Mouse (Mus musculus): ENCODE results near the gene Zxdb. TPM values are rescaled to one million over a fixed set of nuclear protein-coding genes. Genes with fewer than 3 reads are reported as not detected.
"Not testable (repeated sequence)": the region's sequence is repeated elsewhere in the genome, so short reads cannot be mapped to it uniquely, and the experiment has no call there.

Zxdb gene
- 1.3 and 1.5 TPM in 2 replicates for polyA plus RNA-seq (2015; fragmentation: Nextera tagmentation; extraction: Ambion mirVana)

GRCm38 (mm10) chrX:94724192-94724971, at the start of gene Zxdb:
TSS of gene Zxdb (plus strand) at chrX:94724569.
- WGBS, result no CpG with 5 or more reads among the region's 60 CpGs
- ATAC-seq, result peak; percentile 81
- H3K36me3 ChIP-seq (ENCODE audit: poor library complexity, severe bottlenecking), result not testable (repeated sequence)

DNA sequence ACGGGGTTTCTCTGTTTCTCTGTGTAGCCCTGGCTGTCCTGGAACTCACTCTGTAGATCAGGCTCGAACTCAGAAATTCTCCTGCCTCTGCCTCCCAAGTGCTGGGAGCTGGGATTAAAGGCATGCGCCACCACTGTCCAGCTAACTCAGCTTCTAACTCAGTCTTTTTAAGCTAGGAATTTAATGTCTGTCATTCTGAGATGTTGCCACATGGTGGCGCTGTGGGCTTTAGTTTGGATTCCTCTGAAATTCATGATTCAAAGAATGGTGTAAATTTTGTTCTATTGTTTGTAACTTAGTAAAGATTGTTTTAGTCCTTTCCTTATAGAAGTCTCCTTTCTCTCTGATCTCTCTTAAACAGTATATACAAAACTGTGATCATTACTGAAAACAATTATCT, 49.4 kb upstream of the Zxdb start:
- H3K4me1 ChIP-seq, result no peaks in the 10 kb centered on the region
- H3K27ac ChIP-seq, result no peak overlapping the region
- H3K9me3 ChIP-seq (replicated peaks), result no peaks in the 10 kb centered on the region
- no peaks in the 10 kb centered on the region for H3K36me3 ChIP-seq (ENCODE audit: poor library complexity, severe bottlenecking)
- 44% methylated on average over 4 of the region's 4 CpGs for WGBS
- no peak overlapping the region for H3K4me2 ChIP-seq
- ATAC-seq, result no peak
- H3K9ac ChIP-seq, result no peak overlapping the region
- no peaks in the 10 kb centered on the region for H3K27me3 ChIP-seq
- no peak overlapping the region for H3K4me3 ChIP-seq

More at GRCm38 (mm10) chrX:94724192-94724971, at the start of gene Zxdb:
- H3K9ac ChIP-seq; H3K4me2 ChIP-seq; H3K4me1 ChIP-seq; H3K27ac ChIP-seq; H3K27me3 ChIP-seq; H3K9me3 ChIP-seq (replicated peaks): not testable (repeated sequence)
- H3K4me3 ChIP-seq, result peak within 1 kb of the TSS; percentile 29

DNA sequence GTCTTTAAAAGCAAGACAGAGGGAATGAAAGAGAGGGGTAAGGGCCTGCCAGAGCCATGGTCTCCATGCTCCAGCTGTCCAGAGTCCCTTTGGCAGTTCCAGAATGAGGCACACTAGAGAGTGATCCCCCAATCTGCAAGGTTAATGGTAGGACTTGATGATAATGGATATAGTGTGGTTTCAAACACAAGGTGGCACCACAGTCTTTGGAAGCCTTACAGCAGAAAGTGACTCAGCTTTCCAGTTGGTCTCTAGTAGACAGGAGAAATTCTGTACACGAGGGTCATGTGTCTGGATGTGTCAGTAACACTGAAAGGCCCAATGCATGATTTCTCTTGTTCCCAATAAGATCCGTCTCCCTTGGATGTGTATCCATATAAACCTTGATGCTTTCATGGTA, 42.8 kb upstream of the Zxdb start:
- not testable (repeated sequence) for ATAC-seq; H3K4me2 ChIP-seq; H3K27me3 ChIP-seq; H3K4me1 ChIP-seq; H3K9me3 ChIP-seq (replicated peaks); H3K4me3 ChIP-seq; H3K36me3 ChIP-seq (ENCODE audit: poor library complexity, severe bottlenecking); H3K9ac ChIP-seq; H3K27ac ChIP-seq
- WGBS, result no CpG with 5 or more reads among the region's 2 CpGs

DNA sequence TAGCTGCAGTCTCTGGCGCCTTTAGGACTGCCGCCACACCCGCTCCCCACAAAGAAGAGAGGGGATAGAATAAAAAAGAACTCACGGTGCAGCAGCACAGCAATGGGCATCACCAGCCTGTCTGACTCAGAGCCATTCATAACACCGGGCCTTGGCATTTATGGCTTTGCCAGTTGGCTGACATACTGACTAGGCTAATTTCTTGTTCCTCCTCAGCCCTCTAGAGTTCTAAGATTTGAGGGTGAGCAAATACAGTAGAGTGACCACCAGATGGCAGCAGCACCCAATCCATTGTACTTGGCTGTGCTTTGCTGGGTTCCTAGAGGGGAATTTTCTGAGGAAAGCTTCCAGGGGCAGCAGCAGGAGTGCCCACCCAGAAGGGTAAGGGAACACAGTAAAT, 34.8 kb upstream of the Zxdb start:
- not testable (repeated sequence) for H3K4me3 ChIP-seq; H3K27me3 ChIP-seq; H3K9ac ChIP-seq; H3K9me3 ChIP-seq (replicated peaks); H3K27ac ChIP-seq; H3K36me3 ChIP-seq (ENCODE audit: poor library complexity, severe bottlenecking); H3K4me2 ChIP-seq; H3K4me1 ChIP-seq
- peak; percentile 88 for ATAC-seq
- WGBS, result 86% methylated on average over 5 of the region's 5 CpGs

- not testable (repeated sequence) for H3K9ac ChIP-seq; H3K27me3 ChIP-seq; H3K27ac ChIP-seq; H3K4me3 ChIP-seq; H3K9me3 ChIP-seq (replicated peaks); H3K4me2 ChIP-seq; H3K36me3 ChIP-seq (ENCODE audit: poor library complexity, severe bottlenecking); H3K4me1 ChIP-seq; ATAC-seq
- WGBS, result 95% methylated on average over 7 of the region's 7 CpGs
These were observed 17.7 kb upstream of the Zxdb start for GRCm38 (mm10) chrX:94706676-94707075.

GRCm38 (mm10) chrX:94709752-94710151, 14.6 kb upstream of the Zxdb start:
- not testable (repeated sequence) for H3K4me1 ChIP-seq; H3K36me3 ChIP-seq (ENCODE audit: poor library complexity, severe bottlenecking); H3K9ac ChIP-seq; H3K27me3 ChIP-seq; H3K27ac ChIP-seq; ATAC-seq; H3K4me3 ChIP-seq; H3K4me2 ChIP-seq; H3K9me3 ChIP-seq (replicated peaks)
- no CpG with 5 or more reads among the region's 3 CpGs for WGBS

DNA sequence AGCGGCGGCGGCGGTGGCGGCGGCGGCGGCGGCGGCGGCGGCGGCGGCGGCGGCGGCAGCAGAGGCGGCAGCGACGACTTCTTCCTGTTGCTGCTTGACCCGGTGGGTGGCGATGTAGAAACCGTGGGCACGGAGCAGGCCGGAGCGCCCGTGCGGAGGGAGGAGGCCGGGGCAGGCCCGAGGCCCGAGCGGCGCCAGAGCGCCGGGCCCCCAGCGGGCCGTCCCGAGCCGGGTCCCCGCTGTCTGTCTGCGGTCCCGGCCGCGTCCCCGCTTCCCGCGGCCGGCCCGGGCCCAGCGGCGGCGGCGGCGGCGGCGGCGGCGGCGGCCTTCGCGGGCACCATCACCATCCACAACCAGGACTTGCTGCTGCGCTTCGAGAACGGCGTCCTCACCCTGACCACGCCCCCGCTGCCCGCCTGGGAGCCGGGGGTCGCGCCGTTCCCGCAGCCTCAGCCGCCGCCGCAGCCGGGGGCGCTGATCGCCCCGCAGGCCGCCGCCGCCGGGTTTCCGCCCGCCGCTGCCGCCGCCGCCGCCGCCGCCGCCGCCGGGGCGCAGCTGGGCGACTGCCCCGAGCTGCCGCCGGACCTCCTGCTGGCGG, 702 bp downstream of the Zxdb start:
- not testable (repeated sequence) for H3K9me3 ChIP-seq (replicated peaks); H3K4me1 ChIP-seq; H3K36me3 ChIP-seq (ENCODE audit: poor library complexity, severe bottlenecking); H3K27ac ChIP-seq; H3K9ac ChIP-seq; H3K4me2 ChIP-seq; H3K27me3 ChIP-seq
- ATAC-seq, result peak; percentile 82
- H3K4me3 ChIP-seq, result peak overlapping the region; percentile 29
- no CpG with 5 or more reads among the region's 102 CpGs for WGBS

GRCm38 (mm10) chrX:94725627-94726083, 1.3 kb downstream of the Zxdb start:
- H3K4me2 ChIP-seq; H3K9me3 ChIP-seq (replicated peaks); H3K9ac ChIP-seq; H3K4me3 ChIP-seq; H3K27me3 ChIP-seq; H3K4me1 ChIP-seq; H3K36me3 ChIP-seq (ENCODE audit: poor library complexity, severe bottlenecking); H3K27ac ChIP-seq: not testable (repeated sequence)
- ATAC-seq, result peak; percentile 37
- WGBS, result no CpG with 5 or more reads among the region's 41 CpGs

DNA sequence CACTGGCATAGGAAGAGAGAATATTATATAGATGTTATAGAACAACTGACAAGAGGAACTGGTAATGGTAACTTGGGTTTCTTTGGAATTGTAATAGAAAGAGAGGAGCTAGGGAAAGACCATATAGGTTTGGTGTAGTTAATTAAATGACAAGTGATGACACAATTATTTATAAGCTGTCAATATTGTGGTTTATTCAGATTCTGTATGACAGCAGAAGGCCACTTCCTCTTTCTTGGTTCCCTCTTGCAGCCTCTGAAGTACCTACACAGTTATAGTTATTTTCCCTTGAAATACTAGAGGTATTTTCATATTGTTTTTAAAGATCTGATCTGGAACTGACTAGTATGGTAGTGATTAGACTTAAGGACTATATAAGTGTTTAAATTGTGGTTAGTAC, 7.2 kb downstream of the Zxdb start:
- Histone ChIP-seq H3K27ac (no peak overlapping the region), H3K36me3 (ENCODE audit: poor library complexity, severe bottlenecking) (no peaks in the 10 kb centered on the region), H3K4me3 (no peak overlapping the region), H3K4me2 (no peak overlapping the region), H3K4me1 (no peaks in the 10 kb centered on the region), H3K9me3 (replicated peaks) (no peaks in the 10 kb centered on the region), H3K27me3 (no peaks in the 10 kb centered on the region), H3K9ac (no peak overlapping the region)
- no peak for ATAC-seq

DNA sequence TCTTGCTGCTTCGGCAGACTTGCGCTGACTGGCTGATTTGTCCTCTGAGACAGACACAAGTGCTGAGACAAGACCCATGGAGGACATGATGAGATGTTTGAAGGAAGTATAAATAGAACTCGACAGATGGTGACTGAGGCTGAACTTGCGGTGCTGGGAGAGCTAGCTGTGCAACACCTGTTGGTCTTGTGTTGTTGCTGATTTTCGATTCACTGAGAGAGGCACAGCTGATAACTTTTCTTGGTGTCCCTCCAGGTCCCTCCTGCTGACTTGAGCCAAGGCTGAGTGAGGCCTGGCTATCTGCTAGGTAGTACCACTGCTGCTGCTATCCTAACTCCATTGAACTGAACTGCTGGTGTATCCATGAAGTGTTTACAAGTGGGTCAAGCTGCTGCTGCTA, 29.4 kb downstream of the Zxdb start:
- ATAC-seq, result no peak
- no peaks in the 10 kb centered on the region for H3K9me3 ChIP-seq (replicated peaks)
- 89% methylated on average over 5 of the region's 5 CpGs for WGBS
- no peak overlapping the region for H3K4me2 ChIP-seq
- no peaks in the 10 kb centered on the region for H3K36me3 ChIP-seq (ENCODE audit: poor library complexity, severe bottlenecking)
- no peak overlapping the region for H3K27ac ChIP-seq
- no peak overlapping the region for H3K4me3 ChIP-seq
- H3K4me1 ChIP-seq, result no peaks in the 10 kb centered on the region
- H3K27me3 ChIP-seq, result no peaks in the 10 kb centered on the region
- H3K9ac ChIP-seq, result no peak overlapping the region

- WGBS, result 41% methylated on average over 1 of the region's 1 CpGs
- no peak overlapping the region for H3K4me2 ChIP-seq
- no peak overlapping the region for H3K9ac ChIP-seq
- H3K9me3 ChIP-seq (replicated peaks), result no peaks in the 10 kb centered on the region
- no peak for ATAC-seq
- H3K36me3 ChIP-seq (ENCODE audit: poor library complexity, severe bottlenecking), result no peaks in the 10 kb centered on the region
- no peaks in the 10 kb centered on the region for H3K27me3 ChIP-seq
- H3K4me1 ChIP-seq, result no peaks in the 10 kb centered on the region
- no peak overlapping the region for H3K27ac ChIP-seq
- no peak overlapping the region for H3K4me3 ChIP-seq
These were observed 35.6 kb downstream of the Zxdb start for GRCm38 (mm10) chrX:94759959-94760358.

- no peak for ATAC-seq
- no peaks in the 10 kb centered on the region for H3K9me3 ChIP-seq (replicated peaks)
- no peaks in the 10 kb centered on the region for H3K4me1 ChIP-seq
- no peak overlapping the region for H3K27ac ChIP-seq
- no peak overlapping the region for H3K4me2 ChIP-seq
- H3K27me3 ChIP-seq, result no peaks in the 10 kb centered on the region
- WGBS, result 94% methylated on average over 32 of the region's 34 CpGs
- H3K9ac ChIP-seq, result no peak overlapping the region
- no peak overlapping the region for H3K4me3 ChIP-seq
- H3K36me3 ChIP-seq (ENCODE audit: poor library complexity, severe bottlenecking), result no peaks in the 10 kb centered on the region
These were observed 49.5 kb downstream of the Zxdb start for GRCm38 (mm10) chrX:94773876-94774275.

Measured in forebrain, embryonic 13.5 days (tissue).